Mouse (Mus musculus): ENCODE measurements around the gene Fam170b. TPM values are rescaled to one million over a fixed set of nuclear protein-coding genes. Genes with fewer than 3 reads are reported as not detected.

Gene Fam170b
- total RNA-seq, 2 experiments from 2014 or later: not detected

DNA sequence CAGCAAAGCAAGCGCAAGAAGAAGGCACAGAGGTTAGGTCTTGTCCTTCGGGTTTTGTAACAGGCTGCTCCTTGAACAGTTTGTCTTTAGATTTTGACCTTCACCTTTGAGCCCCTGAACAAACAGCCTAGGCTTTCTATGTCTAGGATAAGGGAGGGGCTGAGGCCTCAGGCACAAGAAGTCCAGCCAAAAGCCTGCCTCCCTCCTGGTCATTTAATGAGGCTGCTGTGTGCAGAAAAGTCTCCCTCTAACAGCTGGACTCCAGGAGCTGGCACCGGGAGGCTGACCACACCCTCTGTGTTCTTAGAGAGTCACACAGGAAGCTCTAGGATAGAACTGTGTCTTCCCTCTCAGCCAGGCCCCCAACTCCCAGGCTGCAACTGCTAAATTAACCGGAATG lies 6.6 kb upstream of the Fam170b start:
- DNase-seq (ENCODE audit: extremely low spot score in 1 of 2, low spot score in 1 of 2): no peak

DNA sequence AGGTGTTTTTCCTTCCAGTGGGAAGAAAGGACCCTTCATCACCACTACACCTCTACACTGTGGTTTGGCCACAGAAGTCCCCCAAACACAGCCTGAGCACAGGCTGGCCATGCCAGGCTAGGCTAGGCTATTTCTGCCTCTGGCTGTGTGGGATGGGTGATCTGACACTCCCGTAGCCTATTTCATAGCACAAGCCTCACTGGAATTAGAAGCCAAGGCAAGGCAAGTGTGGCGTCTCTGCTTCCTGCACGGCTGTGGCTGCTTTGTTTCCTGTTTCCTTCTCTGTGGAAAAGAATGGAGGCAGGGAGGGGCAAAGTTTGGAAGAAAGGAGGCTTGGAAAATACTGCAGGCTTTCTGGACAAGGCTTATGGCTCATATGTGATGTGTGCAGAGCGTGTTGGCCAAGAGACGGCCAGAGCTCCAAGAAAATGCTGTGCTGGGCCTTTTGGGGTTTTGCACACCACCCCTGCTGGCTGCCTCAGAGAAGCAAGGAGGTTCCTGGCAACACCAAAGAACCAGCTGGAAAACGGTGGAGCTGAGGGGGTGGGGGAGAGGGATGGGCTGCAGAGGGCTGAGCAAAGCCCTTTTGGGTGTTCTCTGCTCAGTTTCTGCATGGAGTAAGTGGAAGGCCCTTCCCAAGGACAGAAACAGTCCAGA lies 5.6 kb upstream of the Fam170b start:
- no peak for DNase-seq (ENCODE audit: extremely low spot score in 1 of 2, low spot score in 1 of 2)

DNA sequence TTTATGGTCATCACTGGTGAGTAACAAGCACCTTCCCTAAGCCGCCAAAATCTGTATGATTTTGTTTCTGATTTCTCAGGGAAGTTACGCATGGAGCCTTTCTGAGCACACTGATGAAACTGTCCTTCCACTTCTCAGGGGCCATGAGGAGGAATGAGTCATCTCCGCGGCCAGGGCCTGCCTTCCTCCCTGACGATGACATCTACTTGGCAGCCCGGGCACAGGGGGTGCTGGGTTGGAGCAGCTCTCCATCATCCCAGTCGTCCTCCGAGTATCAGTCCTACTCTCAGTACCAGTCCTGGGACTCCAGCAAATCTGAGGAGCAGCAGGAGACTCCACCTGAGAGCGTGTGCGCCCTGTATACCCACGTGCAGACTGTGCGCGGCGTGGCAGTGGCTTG lies 1.4 kb downstream of the Fam170b start:
- DNase-seq (ENCODE audit: extremely low spot score in 1 of 2, low spot score in 1 of 2): no peak

DNA sequence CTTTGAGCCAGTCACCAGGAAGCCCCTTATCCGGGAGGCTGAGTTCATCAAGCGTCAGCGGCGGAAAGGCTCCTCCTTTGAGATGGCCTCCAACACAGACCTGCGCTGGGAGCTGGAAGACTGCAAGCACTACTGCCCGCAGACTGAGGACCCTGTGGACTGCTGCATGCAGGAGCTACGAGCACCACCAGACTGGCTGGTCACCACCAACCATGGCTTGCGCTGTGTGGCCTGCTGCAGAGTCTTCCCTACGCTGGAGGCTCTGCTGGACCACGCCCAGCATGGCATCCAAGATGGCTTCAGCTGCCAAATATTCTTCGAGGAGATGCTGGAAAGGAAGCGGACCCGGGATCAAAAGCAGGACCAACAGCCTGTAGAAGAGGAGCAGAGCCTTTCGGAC lies 1.8 kb downstream of the Fam170b start:
- DNase-seq (ENCODE audit: extremely low spot score in 1 of 2, low spot score in 1 of 2): no peak

DNA sequence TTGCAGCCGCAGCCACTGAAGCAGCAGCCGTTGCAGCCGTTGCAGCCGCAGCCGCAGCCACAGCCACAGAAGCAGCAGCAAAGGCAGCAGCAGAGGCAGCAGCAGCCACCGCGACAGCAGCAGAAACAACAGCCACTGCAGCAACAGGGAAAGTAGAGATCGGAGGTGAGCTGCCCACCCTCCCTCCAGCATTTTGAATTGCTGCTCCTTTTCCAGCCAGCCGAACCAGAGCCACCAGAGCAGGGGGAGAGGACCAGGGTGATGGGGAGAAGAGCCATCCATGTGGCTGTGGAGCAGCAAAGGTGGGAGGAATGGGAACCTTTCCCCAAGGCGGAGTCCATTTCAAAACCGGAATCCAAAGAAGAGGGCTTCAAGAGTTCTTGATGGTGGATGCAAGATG lies 2.4 kb downstream of the Fam170b start:
- no peak for DNase-seq (ENCODE audit: extremely low spot score in 1 of 2, low spot score in 1 of 2)

DNA sequence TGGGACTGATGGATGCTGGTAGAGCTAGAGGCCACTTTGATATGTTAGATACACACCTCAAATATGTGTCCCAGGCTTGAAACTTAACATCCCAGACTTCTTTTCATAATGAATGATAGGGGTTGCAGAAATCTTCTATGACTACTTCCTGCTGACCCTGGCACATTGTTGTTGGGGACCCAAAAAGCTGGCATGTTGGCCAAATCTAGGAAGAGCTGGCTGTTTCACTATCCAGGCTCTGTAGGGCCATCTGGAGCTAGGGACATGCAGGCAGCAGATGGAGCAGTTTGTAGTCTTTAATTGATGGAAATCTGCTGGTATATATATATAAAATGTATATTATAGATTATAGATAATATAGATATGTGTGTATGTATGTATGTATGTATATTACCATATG lies 8.3 kb downstream of the Fam170b start:
- DNase-seq (ENCODE audit: extremely low spot score in 1 of 2, low spot score in 1 of 2): no peak

DNA sequence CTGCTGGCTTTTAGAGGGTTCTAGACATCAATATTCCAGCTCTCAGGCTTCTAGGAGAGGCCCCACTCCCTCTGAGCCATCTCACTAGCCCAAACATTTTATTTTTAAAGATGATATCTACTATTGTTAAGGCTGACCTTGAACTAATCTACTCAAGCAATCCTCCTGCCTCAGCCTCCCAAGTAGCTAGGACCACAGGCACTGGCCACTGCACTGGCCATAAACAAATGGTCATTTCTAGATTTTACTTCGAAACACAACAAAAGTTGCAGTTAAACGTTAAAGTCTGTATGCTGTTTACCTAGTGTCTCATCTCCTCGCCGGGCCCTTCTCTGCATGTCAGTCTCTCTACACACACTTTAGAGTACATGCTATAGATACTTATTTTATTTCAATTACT lies 20.3 kb downstream of the Fam170b start:
- DNase-seq (ENCODE audit: extremely low spot score in 1 of 2, low spot score in 1 of 2): no peak

DNA sequence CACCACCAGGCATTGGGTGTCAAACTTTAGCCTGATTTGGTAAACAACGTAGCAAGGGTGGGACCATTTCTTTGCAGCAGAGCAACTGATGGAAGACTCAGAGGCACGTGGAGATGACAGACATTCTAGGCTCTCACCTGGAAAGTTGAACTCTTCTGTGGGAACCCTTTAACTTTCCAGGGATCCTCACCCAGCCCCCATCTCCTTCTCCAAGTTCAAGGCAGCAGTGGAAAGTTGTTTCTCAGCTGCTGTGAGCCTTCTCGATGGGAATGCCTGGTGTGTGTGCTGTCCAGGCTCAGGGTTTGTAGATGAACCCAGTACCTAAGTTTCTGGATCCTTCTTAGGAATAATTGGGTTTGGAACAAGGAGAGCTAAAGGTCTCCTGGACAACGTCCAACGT lies 22.5 kb downstream of the Fam170b start:
- no peak for DNase-seq (ENCODE audit: extremely low spot score in 1 of 2, low spot score in 1 of 2)

DNA sequence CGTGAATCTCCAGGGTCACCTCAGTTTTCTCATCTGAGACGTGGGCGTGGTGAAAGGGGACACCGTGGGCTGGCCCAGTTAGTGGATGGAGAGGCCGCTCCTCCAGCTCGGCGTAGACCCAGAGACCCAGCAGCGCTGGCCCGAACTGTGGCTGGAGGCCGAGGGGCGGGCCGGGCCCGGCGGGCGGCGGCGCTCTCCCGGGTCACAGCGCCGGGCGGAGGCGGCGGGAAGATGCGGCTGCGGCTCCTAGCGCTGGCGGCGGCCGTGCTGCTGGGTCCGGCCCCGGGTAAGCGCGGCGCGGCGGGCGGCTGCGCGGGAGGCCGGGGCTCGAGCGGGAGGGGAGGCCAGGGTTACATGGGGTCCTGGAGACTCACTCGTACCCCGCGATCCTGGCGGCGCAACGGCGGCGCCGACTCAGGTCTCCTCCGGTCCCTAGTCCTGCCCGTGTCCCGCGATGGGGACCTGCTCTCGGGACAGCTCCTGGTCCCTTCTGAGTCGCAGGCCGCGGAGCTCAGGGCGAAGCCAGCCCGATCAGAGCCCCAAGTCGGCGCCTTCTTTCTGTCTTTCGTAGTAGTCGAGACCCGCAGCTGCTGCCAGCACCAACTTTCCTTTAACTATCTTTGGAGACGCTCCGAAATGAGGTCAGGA lies 23.0 kb downstream of the Fam170b start, which contains the start of gene Vstm4:
Vstm4 (plus strand) TSS at position 76 of the 648 bp plus-strand sequence.
- DNase-seq (ENCODE audit: extremely low spot score in 1 of 2, low spot score in 1 of 2): peak; percentile 29 to 36

DNA sequence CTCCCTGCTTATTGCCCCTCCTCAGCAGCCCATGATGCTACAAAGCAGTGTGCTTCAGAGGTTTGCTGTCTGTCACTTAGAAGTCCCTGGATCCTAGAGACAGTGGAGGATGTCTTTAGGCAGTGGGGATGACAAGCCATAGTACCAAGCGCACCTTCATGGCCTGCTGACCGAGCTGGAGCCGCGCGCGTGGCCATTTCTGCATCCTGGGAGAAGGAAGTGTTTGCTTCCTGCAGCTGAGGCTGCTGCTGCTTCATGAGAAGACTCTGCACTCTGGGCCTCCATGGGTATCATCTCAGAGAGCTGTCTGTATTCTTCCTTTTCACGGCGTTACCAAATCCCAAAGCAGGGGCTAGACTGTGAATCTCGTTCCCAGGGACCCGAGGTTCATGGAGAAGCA lies 24.6 kb downstream of the Fam170b start:
- no peak for DNase-seq (ENCODE audit: extremely low spot score in 1 of 2, low spot score in 1 of 2)

DNA sequence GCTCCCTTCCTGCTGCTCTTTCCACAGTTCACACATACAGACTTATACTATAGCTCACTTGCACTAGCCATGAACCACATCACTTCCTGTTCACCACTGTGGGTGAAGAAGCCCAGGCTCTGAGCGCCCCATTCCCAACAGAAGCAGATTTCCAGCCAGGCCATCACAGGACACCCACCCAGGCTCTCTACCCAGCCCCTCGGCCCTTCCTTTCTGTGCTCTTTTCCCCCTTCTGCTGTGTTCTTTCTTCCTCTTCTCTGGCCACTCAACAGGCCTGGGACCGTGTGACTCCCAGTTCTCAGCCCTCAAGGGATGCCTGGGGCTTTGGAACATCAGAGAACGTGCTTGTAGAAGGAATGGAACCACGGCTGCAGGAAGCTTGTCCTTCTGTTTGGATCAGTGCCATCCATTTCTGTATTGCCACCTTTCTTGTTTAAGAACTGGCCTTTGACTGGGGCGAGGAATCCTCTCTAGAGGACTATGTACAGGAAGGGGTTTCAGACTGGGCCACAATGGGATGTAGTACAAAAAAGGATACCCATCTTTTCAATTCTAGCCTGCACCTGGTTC lies 25.3 kb downstream of the Fam170b start:
- no peak for DNase-seq (ENCODE audit: extremely low spot score in 1 of 2, low spot score in 1 of 2)

DNA sequence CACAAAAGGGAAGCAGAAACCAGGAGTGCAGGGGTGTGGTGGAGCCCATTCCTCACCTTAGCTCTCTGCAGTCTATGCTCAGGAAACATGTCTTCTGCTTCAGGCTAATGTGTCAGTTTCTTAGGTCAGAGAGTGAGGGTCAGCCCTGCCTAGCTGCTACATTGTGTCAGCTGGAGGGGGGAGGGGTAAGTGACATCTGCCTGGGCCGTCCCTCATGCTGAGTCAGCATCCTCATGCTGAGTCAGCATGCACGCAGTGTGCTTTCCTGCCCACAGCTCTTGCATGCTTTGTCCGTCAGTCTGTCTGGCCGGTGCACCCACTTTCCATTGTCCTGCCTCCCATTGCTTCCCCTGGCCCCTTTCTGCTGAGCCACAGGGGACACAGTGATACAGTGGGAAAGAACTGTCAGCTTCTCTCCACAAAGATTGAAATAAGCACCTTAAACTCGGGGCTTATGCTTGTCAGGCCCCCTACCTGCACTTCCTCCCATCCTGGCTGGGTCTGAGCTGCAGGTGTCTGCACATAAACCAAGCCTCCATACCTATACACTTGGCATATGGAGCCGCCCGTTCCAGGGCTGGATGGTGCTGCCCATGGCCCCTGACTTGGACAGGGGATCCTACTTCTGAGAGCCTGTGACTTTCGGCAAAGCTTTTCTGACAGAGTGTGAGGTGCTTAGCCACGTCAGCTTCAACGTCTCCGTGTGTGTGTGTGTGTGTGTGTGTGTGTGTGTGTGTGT lies 26.2 kb downstream of the Fam170b start:
- no peak for DNase-seq (ENCODE audit: extremely low spot score in 1 of 2, low spot score in 1 of 2)

DNA sequence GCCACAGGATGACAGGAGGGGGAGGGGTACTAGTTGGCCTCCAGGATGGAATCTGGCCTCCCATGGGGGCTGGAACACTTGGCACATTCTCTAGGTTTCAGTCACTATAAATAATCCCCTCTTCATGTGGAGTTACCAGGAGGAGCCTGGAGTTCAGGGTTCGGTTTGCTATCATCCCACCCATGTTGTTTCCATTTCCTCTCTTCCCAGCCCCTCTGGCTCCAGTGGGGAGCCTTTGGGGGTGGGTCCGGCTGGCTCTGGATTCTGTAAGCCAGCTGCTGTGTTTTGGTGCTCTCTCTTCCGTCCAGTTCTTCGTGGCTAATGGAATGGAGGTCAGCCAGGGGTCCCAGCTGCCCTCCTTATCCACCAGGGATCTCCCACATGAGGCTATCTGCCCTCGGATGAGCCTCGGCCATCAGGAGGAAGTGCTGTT lies 27.4 kb downstream of the Fam170b start:
- no peak for DNase-seq (ENCODE audit: extremely low spot score in 1 of 2, low spot score in 1 of 2)

DNA sequence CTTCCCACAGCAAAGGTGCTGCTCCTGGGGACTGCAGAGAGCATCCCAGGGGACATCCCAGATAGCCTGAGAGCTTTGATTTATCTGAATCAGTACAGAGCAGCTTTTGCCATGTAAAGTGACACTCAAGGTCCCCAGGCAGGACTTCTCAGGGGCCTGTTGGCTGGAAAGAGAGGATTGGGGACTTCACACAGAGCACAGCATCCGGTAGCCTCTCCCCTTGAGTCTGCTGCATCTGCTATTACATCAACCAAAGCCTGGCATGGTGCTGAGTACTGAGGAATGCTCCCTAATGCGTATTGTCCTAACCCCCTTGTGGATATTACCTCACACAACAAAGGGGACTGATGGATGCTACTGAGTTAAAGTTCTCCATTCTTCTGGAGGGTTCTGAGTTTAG lies 27.9 kb downstream of the Fam170b start:
- no peak for DNase-seq (ENCODE audit: extremely low spot score in 1 of 2, low spot score in 1 of 2)

DNA sequence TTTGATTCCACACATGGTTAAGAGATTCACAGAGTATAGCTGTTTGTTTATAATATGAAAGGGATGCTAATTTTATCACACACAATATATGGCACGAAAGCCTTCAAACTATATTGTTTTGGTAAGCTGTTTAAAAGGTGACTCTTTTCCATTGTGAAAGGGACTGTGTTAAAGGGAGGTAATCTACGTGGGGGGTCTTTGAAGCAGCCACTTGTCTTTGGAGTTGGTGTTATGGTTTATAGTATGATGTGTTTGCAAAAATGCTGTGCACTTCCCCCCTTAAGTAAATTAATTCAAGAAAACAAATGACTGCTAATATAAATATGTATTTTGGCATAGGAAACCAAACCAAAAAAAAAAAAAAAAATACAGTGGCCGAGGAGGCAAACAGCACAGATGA lies 31.6 kb downstream of the Fam170b start:
- no peak for DNase-seq (ENCODE audit: extremely low spot score in 1 of 2, low spot score in 1 of 2)

DNA sequence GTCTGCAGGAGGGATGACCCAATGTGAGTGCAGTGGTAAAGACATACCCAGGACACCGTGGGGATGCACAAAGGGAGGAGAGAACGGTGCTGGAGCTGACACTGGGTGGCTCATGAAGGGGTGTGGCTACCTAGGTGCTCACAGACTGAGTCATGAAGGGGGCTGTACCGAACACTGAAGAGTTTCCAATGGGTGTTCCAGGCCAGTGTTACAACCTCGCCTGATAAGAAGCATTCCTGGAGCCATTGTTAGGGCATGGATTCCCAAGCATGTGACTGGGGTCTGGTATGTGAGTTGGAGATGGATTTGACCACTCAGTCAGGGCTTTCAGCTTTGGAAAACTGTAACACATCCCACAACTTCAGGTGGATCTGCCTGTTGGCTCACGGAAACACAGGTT lies 38.2 kb downstream of the Fam170b start:
- no peak for DNase-seq (ENCODE audit: extremely low spot score in 1 of 2, low spot score in 1 of 2)

DNA sequence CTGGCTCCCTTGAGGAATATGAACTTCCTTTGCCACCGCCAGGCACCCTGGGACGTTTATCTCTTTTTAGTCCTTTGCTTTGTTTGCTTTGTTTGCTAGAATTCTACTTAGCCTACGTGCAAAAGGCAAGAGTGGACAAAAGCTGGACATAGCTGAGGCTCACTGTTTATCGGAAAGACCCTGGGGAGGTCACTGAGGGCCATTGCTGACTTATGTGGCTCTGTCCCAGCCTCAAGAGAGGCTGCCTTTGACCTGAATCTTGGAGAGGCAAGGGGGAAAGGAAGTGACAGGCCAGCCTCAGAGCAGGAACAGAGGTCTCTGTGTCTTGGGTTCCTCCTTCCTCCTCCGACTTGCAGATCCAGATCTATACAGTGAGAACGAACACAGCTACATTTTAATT lies 43.8 kb downstream of the Fam170b start:
- no peak for DNase-seq (ENCODE audit: extremely low spot score in 1 of 2, low spot score in 1 of 2)

DNA sequence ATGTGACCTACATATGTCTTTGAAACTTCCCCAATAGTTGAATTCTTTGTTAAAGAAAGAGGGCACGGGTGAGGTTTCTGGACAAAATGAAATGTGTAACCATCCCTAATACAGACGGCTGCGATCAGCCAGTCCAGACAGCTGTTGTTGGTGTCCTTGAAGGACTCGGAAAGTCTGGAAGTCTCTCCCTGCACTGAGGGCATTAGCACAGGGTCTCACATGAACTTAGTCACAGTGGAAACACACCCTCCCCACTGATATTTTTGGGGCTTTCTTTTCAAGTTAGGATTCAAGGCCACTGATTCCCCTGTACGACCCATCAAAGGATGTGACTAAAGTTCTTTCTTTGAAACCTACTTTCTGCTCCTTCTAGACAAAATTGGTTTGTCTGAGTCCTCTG lies 46.6 kb downstream of the Fam170b start:
- DNase-seq (ENCODE audit: extremely low spot score in 1 of 2, low spot score in 1 of 2): no peak

DNA sequence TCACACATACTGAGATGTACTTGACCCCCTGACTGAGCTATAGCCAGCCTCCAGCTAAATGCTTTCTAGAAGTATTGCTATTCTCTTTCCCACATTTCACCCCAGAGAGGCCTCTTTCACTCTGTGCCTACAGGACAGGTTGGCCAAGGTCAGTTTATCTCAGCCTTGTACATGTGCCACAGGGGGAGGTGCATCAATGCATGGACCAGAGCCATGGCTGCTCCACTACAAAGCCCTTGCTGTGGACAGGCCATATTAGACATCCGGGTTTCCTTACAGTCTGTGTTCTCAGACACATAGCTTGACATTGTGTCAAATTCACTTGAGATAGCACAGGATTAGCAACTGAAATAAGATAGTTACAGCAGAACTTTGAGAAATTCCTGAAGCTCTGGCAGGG lies 47.9 kb downstream of the Fam170b start:
- no peak for DNase-seq (ENCODE audit: extremely low spot score in 1 of 2, low spot score in 1 of 2)
